Mouse (Mus musculus): Measurements from ENCODE around the gene Rexo4. TPM values are rescaled to one million over a fixed set of nuclear protein-coding genes. Genes with fewer than 3 reads are reported as not detected.

Gene Rexo4
- total and polyA plus RNA-seq, 3 experiments = 53.6 to 74.8 (median 67.2) TPM

DNA sequence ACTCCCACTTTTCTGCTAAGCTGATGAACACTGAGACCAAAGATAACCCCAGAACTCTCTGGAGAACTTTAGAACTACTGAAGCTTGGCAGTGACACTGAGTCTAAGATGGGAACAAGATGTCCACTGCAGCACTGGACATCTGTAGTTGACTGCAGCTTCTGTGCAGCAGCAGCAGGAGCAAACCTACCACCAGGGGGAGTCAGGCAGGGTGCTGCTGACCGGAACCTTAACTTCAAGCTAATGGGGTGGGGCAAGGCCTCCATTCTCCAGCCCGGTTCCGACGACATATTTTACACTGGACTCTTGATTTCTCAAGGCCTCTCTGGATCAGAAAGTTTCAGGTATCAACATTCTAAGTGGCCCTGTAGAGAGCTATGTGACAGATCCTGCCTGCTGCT, 57.1 kb downstream of the Rexo4 start:
- Histone ChIP-seq H3K9ac (ENCODE audit: insufficient read depth, low read depth) (peak overlapping the region; percentile 37; the same call in 1 of the 2 replicates), H3K79me2 (replicated peaks; ENCODE audit: control insufficient read depth, extremely low read depth, insufficient read depth, poor library complexity, severe bottlenecking) (peaks cover 44% of the 10 kb centered on the region), H3K4me1 (ENCODE audit: control insufficient read depth in 1 of 2, insufficient read depth in 2 of 2) (peaks cover 18 to 37% of the 10 kb centered on the region in 2 experiments), H3K27ac (ENCODE audit: insufficient read depth, low read depth) (no peak overlapping the region), H3K4me3 (replicated peaks in 1 of 3; ENCODE audit: low read depth in 2 of 3, low read length in 2 of 3, poor library complexity in 1 of 3) (no peak overlapping the region), H3K36me3 (replicated peaks in 1 of 2; ENCODE audit: control insufficient read depth in 1 of 2, insufficient read depth in 1 of 2, low read length in 1 of 2) (peaks cover 41 to 62% of the 10 kb centered on the region in 2 experiments), H3K4me2 (ENCODE audit: insufficient read depth, low read depth, poor library complexity, severe bottlenecking) (peak overlapping the region; percentile 55), H3K9me3 (replicated peaks; ENCODE audit: low read length) (no peaks in the 10 kb centered on the region), H3K27me3 (replicated peaks) (no peaks in the 10 kb centered on the region)
- in situ Hi-C loops (cut with MboI; ENCODE audit: low pct_ligation_motif_present, low pct_unique_long_range_greater_than_20kb, low sequenced_read_pairs) = no loop called here
- no peak for DNase-seq (ENCODE audit: extremely low read depth)
- TF ChIP-seq MAZ (IDR thresholded peaks at IDR 0.05; ENCODE audit: low read depth, low read length) (0 out of 2 replicates have a peak, but pooled peaks have one; percentile 38), UBTF (IDR thresholded peaks at IDR 0.05; ENCODE audit: low read depth, low read length) (no peak), POLR2AphosphoS2 (IDR thresholded peaks at IDR 0.05; ENCODE audit: low read depth, low read length) (no peak), SMC3 (IDR thresholded peaks at IDR 0.05; ENCODE audit: low read depth, low read length) (peak; percentile 47), TCF12 (IDR thresholded peaks at IDR 0.05; ENCODE audit: low read depth, low read length) (no peak), PAX5 (IDR thresholded peaks at IDR 0.05; ENCODE audit: low read length) (no peak), GABPA (IDR thresholded peaks at IDR 0.05; ENCODE audit: insufficient replicate concordance, low read depth, low read length) (no peak), MAFK (IDR thresholded peaks at IDR 0.05; ENCODE audit: insufficient replicate concordance, low read length) (no peak), RCOR1 (conservative IDR thresholded peaks at IDR 0.05; ENCODE audit: low read depth, low read length) (no peak), NELFE (IDR thresholded peaks at IDR 0.05; ENCODE audit: low read depth, low read length) (no peak), JUN (IDR thresholded peaks at IDR 0.05; ENCODE audit: insufficient read depth, low read depth, low read length) (no peak), SIN3A (IDR thresholded peaks at IDR 0.05; ENCODE audit: low read length) (peak; percentile 45; the same call in 1 of the 2 replicates), MXI1 (IDR thresholded peaks at IDR 0.05; ENCODE audit: low read depth, low read length) (no peak), CHD1 (IDR thresholded peaks at IDR 0.05; ENCODE audit: low read depth, low read length) (no peak), RAD21 (IDR thresholded peaks at IDR 0.05; ENCODE audit: low read depth, low read length) (peak; percentile 7; the same call in 1 of the 2 replicates), CTCF (conservative IDR thresholded peaks at IDR 0.05 in 1 of 2, IDR thresholded peaks at IDR 0.05 in 1 of 2; ENCODE audit: low read depth in 2 of 2, low read length in 2 of 2) (peak; percentile 65 to 79), ZKSCAN1 (IDR thresholded peaks at IDR 0.05; ENCODE audit: borderline replicate concordance, low read depth, low read length) (no peak)
- dilution Hi-C loops (cut with MboI; ENCODE audit: extremely low pct_ligation_motif_present, extremely low pct_unique_long_range_greater_than_20kb, low sequenced_read_pairs) = no loop called here

DNA sequence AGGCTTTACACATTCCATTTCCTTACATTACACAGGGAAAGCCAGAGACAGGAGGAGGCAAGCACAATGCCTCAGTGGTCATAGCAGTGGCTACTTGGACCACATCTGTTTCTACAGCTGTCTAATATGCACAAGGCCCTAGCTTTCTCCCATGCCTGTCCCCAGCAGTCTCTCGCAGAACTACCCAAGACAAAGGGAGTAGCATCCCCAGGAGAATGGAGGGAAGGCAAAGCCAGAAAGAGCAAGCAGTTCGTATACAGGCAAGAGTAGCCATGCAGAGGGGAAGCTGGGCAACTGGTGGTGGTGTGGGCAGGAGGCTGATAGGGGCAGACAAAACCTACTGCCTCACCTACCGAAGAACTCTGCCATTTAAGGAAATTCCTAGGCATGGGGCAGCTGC, 57.8 kb downstream of the Rexo4 start:
- dilution Hi-C loops (cut with MboI; ENCODE audit: extremely low pct_ligation_motif_present, extremely low pct_unique_long_range_greater_than_20kb, low sequenced_read_pairs) = no loop called here

More for the DNA sequence above, 57.8 kb downstream of the Rexo4 start:
- H3K27ac ChIP-seq (ENCODE audit: insufficient read depth, low read depth) = no peak overlapping the region
- H3K36me3 ChIP-seq (replicated peaks in 1 of 2; ENCODE audit: control insufficient read depth in 1 of 2, insufficient read depth in 1 of 2, low read length in 1 of 2) = peaks cover 34 to 59% of the 10 kb centered on the region in 2 experiments
- no peaks in the 10 kb centered on the region for H3K27me3 ChIP-seq (replicated peaks)
- H3K4me1 ChIP-seq (ENCODE audit: control insufficient read depth in 1 of 2, insufficient read depth in 2 of 2) = peaks cover 18 to 42% of the 10 kb centered on the region in 2 experiments
- H3K79me2 ChIP-seq (replicated peaks; ENCODE audit: control insufficient read depth, extremely low read depth, insufficient read depth, poor library complexity, severe bottlenecking) = peaks cover 44% of the 10 kb centered on the region
- TF ChIP-seq JUND (conservative IDR thresholded peaks at IDR 0.05; ENCODE audit: low read depth, low read length) (no peak), CHD2 (IDR thresholded peaks at IDR 0.05; ENCODE audit: low read length) (no peak), USF1 (IDR thresholded peaks at IDR 0.05; ENCODE audit: low read depth, low read length) (no peak), PAX5 (IDR thresholded peaks at IDR 0.05; ENCODE audit: low read length) (no peak), ETS1 (conservative IDR thresholded peaks at IDR 0.05; ENCODE audit: low read depth, low read length) (no peak), MAX (IDR thresholded peaks at IDR 0.05; ENCODE audit: low read length) (no peak), MYC (IDR thresholded peaks at IDR 0.05; ENCODE audit: low read depth, low read length) (no peak), RCOR1 (conservative IDR thresholded peaks at IDR 0.05; ENCODE audit: low read depth, low read length) (no peak), POLR2A (IDR thresholded peaks at IDR 0.05; ENCODE audit: low read depth, low read length) (no peak), CTCF (conservative IDR thresholded peaks at IDR 0.05 in 1 of 2, IDR thresholded peaks at IDR 0.05 in 1 of 2; ENCODE audit: low read depth in 2 of 2, low read length in 2 of 2) (no peak), MXI1 (IDR thresholded peaks at IDR 0.05; ENCODE audit: low read depth, low read length) (no peak), IRF4 (IDR thresholded peaks at IDR 0.05; ENCODE audit: low read depth, low read length) (no peak), MAFK (IDR thresholded peaks at IDR 0.05; ENCODE audit: insufficient replicate concordance, low read length) (no peak), EP300 (IDR thresholded peaks at IDR 0.05; ENCODE audit: low read length) (no peak), JUN (IDR thresholded peaks at IDR 0.05; ENCODE audit: insufficient read depth, low read depth, low read length) (no peak)
- H3K9me3 ChIP-seq (replicated peaks; ENCODE audit: low read length) = no peaks in the 10 kb centered on the region
- DNase-seq (ENCODE audit: extremely low read depth) = no peak
- H3K9ac ChIP-seq (ENCODE audit: insufficient read depth, low read depth) = no peak overlapping the region
- no peak overlapping the region for H3K4me2 ChIP-seq (ENCODE audit: insufficient read depth, low read depth, poor library complexity, severe bottlenecking)
- in situ Hi-C loops (cut with MboI; ENCODE audit: low pct_ligation_motif_present, low pct_unique_long_range_greater_than_20kb, low sequenced_read_pairs) = no loop called here
- no peak overlapping the region for H3K4me3 ChIP-seq (replicated peaks in 1 of 3; ENCODE audit: low read depth in 2 of 3, low read length in 2 of 3, poor library complexity in 1 of 3)

Measured in CH12.LX (cell line).